Mouse (Mus musculus): ENCODE results near the gene Clec4g.
"Not testable (repeated sequence)": the region's sequence is repeated elsewhere in the genome, so short reads cannot be mapped to it uniquely, and the experiment has no call there.

The Clec4g gene

DNA sequence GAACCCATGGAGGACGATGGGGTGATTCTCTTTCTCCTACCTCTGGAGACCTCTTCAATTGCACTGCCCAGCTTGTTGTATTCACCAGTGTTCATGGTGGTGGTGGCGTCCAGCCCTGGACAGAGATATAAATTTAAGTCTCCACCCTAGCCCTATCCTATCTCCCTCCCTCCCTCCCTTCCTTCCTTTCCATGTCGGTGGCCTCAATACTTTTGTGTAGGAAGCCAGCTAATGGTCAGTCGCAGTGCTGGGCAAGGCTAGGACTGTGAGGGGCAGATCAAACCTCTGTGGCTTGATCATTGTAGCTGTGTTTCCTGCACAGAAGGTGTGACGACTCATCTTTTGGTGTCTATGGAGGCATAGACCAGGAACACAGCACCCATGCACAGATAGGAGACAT, at the start of gene Clec4g:
Clec4g (minus strand) TSS at position 101 of the 400 bp plus-strand sequence.
- no peak for DNase-seq (ENCODE audit: low spot score)

DNA sequence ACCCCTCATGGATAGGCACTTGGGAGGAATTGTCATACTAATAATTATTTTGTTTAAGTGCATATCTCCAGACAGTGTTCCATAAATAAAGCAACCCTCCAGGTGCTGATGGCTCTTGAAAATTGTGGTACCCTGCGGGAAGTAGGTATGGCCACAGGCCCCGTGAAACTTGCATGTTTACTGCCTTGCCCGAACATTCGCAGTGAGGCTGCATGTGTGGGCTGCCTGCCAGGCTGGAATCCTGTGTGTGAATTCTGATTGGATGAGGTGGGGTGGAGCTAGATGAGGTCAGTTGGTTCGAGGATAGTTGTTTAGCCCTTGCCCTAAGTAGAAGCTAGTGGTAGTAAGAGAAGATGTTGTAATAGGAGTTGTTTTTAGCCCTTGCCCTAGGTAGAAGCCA, 48.2 kb upstream of the Clec4g start:
- not testable (repeated sequence) for DNase-seq (ENCODE audit: low spot score)

DNA sequence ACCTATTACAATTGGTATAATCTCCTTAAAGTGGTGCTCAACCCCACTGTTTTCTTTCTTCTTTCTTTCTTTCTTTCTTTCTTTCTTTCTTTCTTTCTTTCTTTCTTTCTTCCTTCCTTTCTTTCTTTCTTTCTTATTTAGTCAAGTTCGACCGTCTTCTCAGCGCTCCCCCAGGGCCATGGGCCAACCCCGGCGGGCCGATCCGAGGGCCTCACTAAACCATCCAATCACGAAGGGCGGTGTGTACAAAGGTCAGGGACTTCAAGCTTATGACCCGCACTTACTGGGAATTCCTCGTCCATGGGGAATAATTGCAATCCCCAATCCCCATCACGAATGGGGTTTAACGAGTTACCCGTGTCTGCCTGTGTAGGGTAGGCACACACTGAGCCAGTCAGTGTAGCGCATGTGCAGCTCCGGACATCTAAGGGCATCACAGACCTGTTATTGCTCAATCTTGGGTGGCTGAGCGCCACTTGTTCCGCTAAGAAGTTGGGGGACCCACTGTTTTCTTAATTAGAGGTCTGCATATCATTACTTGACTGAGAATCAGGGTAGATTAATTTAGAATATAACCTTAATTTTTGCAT, 33.9 kb upstream of the Clec4g start:
- DNase-seq (ENCODE audit: low spot score) = peak; percentile 14

DNA sequence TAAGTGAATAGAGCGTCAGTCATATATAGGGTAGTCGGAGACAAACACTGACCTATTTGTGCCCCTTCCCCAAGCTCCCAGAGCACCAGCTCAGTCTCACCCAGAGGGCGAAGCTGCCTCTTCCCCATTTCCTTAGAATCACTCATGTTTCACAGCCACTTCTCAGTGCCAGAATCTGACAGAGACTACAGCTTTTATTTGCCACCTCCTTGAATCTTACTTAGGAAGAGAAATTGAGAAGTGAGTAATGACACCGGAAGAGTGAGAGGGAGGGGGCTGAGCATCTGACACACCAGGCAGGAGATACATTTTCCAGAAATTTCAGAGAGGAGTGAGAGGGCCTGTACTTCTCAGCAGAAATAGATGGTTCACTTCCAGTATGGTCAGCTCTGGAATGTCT, 28.3 kb upstream of the Clec4g start, which contains the start of gene Cd209a:
Cd209a (minus strand) TSS at position 224 of the 400 bp plus-strand sequence.
- no peak for DNase-seq (ENCODE audit: low spot score)

DNA sequence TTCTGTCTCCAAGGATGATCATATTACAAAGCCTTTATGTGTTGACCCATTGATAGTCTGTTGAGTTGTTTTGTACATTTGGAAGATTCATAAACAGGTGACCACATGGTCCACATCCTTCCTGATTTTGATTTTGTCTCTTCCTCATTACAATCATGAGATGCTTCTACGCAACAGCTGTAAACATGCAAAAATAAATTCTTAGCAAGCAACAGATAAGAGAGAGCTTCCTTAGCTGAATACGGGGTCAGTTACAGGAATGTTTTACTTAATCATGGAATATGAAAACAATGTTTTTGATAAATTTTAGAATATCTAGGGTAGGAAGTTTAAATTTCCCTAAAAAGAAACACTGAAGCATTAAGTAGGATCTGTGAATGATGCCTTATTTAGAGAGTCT, 16.5 kb upstream of the Clec4g start:
- DNase-seq (ENCODE audit: low spot score) = no peak

DNA sequence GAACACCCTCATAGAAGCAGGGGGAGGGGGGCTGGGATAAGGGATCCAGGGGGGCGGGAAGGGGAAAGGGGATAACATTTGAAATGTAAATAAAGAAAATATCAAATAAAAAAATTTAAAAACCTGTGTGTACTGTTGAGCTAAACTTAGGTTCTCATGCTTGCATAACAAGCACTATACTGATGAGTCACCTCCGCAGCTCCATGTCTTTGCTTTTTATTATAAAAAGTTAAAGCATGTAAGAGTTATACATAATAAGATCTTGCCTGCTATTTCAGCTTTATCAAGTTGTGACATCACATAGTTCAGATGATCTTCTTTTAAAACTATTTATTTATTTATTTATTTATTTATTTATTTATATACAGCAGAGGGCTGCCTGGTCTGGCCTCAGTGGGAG, 15.1 kb upstream of the Clec4g start:
- no peak for DNase-seq (ENCODE audit: low spot score)

GRCm38 (mm10) chr8:3734084-3734483, 13.6 kb upstream of the Clec4g start:
- DNase-seq (ENCODE audit: low spot score) = no peak

- DNase-seq (ENCODE audit: low spot score) = no peak
Measured at GRCm38 (mm10) chr8:3721041-3721440, 590 bp upstream of the Clec4g start.

DNA sequence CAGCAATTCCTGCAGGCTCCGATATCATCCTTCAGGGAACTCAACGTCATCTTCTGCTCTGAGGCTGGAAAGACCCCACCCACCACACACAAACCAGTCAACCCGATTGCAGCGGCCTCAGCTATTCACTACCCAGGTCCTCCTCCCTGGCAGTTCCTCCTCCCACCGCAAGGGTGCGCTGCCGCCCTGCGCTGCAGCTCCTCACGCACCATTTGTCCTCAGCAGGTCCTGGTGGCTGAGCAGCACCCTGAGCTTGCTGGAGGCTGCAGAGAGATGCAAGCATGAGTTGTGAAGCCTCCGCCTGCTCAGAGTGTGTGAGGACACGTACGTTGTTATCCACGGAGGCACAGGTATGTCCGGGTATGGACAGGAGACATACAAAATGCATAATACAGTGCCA, 1.9 kb downstream of the Clec4g start:
- DNase-seq (ENCODE audit: low spot score) = peak; percentile 69

GRCm38 (mm10) chr8:3717321-3717954, 3.0 kb downstream of the Clec4g start:
- no peak for DNase-seq (ENCODE audit: low spot score)

GRCm38 (mm10) chr8:3711646-3712045, 8.8 kb downstream of the Clec4g start:
- DNase-seq (ENCODE audit: low spot score) = peak; percentile 38

GRCm38 (mm10) chr8:3710312-3710711, 10.1 kb downstream of the Clec4g start:
- DNase-seq (ENCODE audit: low spot score) = no peak

DNA sequence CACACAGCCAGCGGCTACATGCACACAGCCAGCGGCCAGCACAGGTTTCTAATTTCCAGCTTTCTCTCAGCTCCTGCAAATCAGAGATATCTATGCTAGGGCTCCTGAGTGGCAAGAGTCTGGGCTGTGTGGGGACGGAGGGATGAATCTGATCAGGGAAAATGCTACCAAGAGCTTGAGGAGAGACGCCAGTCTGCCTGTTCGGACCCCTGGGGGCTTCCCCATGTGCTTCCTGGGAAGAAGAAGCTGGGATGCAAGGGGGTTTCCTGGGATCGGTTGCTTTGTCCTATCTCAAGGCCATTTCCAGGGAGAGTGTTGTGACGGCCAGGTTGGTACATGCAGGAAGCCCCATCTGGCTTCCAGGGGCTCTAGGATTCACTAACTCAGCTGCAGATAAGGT, 12.8 kb downstream of the Clec4g start:
- DNase-seq (ENCODE audit: low spot score) = no peak

DNA sequence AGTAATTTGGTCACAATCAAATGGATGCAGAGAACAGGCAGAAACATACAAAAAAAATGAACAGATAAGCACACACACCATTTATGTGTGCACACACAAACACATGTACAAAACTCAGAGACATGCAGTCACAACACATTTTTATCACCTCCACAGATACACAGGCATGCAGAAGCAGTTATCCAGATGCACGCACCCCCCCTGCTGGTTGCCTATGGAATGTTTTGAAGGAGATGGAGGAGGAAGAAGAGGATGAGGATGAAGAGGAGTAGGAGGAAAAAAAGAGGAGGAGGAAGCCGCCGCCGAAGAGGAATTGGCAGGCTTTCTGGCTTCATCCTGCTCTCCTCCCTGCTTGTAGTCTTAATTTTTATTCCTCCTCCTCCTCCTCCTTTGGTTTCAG, 14.7 kb downstream of the Clec4g start:
- DNase-seq (ENCODE audit: low spot score) = no peak

- DNase-seq (ENCODE audit: low spot score) = no peak
Measured at GRCm38 (mm10) chr8:3701491-3701890, 19.0 kb downstream of the Clec4g start.

GRCm38 (mm10) chr8:3694121-3694520, 26.3 kb downstream of the Clec4g start, which contains the start of gene Fcer2a:
TSS of gene Fcer2a (minus strand) at chr8:3694175.
- DNase-seq (ENCODE audit: low spot score) = peak; percentile 37

- DNase-seq (ENCODE audit: low spot score) = no peak
Measured at GRCm38 (mm10) chr8:3690774-3691173, 29.7 kb downstream of the Clec4g start.

DNA sequence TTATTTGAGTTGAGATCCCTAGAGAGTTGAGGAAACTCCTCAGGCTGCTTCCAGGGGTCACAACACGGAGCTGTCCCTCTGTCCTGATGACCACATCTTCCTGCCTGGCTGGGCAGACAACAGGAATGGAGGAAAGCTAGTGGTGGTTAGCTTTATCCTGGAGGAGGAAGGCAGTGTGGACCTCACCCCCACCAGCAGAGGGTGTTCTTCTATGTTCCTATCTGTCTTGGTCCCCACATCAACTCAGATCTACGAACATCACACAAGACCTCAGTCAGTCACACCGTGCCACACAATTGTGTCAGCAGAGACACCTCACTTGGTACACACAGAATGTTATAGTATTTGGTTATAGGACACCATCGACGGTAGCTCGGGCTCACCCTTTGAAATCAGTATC, 32.9 kb downstream of the Clec4g start:
- DNase-seq (ENCODE audit: low spot score) = no peak

GRCm38 (mm10) chr8:3685422-3685821, 35.0 kb downstream of the Clec4g start:
- no peak for DNase-seq (ENCODE audit: low spot score)

DNA sequence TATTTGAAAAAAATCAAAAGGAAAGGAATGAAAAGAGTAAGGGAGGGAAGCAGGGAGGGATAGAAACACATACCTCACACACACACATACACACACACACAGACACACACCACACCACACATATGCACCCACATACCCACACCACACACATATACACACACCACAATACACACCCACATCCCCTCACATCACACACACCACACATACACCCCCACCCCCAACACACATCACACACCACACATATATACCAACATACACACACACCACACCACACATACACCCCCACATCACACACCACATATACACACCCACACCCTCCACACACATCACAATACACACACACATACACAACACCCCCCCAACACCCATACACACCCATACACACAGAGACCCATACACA, 35.9 kb downstream of the Clec4g start:
- DNase-seq (ENCODE audit: low spot score) = no peak

GRCm38 (mm10) chr8:3683408-3684176, 36.9 kb downstream of the Clec4g start:
- DNase-seq (ENCODE audit: low spot score) = no peak

DNA sequence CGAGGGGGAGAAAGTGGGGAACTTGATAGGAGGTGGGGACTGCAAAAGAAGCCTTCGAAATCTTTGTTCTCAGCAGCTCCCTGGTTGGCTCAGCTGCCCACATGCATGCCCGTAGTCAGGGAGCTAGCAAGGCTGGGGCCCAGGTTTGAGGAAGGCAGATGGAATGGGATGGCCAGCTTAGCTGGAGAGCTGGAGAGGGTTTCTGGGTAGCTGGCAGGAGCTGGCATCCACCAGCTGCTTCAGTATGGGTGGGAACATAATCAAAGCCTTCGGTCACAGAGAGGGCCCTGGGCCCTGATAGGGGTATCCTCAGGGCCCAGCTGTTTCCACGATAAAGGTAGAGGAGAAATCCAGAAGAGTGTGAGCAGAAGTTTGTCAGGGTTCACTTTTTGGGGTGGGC, 38.0 kb downstream of the Clec4g start:
- DNase-seq (ENCODE audit: low spot score) = no peak

DNA sequence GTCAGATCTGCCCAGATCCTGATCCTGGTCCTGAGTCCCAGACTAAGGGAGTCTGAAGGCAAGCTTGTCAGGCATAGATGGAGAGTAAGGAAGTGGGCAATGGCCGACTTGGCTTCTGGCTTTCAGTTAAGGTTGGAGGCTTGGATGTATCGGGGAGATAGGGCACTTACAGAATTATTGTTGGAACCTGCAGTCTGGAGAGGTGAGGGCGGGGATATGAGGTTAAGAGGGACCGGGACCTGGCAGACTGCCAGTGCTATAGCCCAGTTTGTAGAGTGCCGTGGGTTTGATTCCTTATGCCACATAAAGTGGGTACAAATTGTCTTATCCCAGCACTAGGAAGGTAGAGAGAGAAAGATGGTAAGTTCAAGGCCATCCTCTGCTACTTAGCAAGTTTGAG, 40.8 kb downstream of the Clec4g start:
- DNase-seq (ENCODE audit: low spot score) = no peak

Measured in lung, postnatal 25 days (tissue).